Mouse (Mus musculus) CD4-positive, CD25-positive, alpha-beta regulatory T cell, adult 4 months (primary cell): ENCODE measurements around the gene Catsper3. TPM values are rescaled to one million over a fixed set of nuclear protein-coding genes. Genes with fewer than 3 reads are reported as not detected.

Experiments used
- ATAC-seq: one replicate; pipeline ENCODE4 v1.8.0; 2017
- polyA plus RNA-seq, 2 experiments: library from polyadenylated mRNA; unstranded; fragments of 100-300 nt; shearing (Covaris generic); gene quantifications; one replicate each; pipeline ENCODE4 v1.2.1; 2017

Gene Catsper3
- polyA plus RNA-seq, 2 experiments from 2014 or later = 0.58 TPM; not detected in 1

GRCm38 (mm10) chr13:55826796-55827678 lies 42.7 kb downstream of the Catsper3 start:
- no peak for ATAC-seq

DNA sequence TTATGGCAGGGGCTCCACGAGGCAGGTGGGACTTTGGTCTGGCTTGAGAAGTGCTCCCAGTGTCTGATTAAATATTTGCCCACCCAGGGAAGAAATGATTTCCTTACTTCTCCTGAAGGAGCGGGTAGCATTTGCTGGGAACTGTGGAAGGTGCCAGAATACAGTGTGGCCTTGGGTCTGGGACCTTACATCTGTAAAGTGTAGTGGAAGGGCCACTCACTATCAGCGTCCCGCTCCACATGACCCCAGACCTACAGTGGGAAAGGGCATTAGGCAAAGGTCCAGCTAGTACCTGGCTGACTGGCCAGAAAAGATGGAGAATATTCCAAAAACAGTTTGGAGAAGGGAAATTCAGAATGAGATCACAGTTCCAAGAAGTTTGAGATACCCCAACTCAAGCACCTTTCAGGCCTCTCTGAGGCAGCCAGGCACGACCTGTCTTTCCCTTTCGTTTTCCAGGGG lies 43.3 kb downstream of the Catsper3 start:
- ATAC-seq = no peak

- ATAC-seq = no peak
Observed at GRCm38 (mm10) chr13:55828141-55829017, 44.0 kb downstream of the Catsper3 start.

DNA sequence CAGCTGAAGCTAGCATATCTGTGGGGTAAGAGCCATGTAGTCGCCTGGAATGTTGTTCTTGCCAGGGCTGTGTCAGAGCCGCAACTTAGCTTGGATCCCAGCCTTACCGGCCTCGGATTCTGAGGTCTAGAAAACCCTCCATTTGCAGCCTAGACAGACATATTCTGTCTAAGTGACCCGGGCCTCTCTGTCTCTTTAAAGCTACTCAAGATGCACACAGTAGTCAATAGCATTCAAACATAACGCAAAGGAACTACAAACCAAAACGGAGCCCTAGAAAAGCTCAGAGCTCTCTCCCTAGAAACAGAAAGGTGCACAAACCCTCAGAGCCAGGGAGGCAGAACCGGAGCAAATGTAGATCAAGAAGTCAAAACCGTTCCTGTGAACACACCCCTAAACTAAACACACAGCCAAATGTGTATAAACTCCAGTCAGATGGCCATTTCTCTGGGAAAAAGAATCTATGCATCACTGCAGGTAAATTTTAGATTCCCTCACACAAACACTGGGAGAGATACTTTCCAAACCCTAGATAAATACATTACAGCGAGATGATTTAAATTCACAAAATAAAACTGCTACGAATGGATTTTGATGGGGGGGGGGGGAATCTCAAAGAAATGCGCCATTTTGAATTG lies 44.8 kb downstream of the Catsper3 start:
- ATAC-seq = no peak

DNA sequence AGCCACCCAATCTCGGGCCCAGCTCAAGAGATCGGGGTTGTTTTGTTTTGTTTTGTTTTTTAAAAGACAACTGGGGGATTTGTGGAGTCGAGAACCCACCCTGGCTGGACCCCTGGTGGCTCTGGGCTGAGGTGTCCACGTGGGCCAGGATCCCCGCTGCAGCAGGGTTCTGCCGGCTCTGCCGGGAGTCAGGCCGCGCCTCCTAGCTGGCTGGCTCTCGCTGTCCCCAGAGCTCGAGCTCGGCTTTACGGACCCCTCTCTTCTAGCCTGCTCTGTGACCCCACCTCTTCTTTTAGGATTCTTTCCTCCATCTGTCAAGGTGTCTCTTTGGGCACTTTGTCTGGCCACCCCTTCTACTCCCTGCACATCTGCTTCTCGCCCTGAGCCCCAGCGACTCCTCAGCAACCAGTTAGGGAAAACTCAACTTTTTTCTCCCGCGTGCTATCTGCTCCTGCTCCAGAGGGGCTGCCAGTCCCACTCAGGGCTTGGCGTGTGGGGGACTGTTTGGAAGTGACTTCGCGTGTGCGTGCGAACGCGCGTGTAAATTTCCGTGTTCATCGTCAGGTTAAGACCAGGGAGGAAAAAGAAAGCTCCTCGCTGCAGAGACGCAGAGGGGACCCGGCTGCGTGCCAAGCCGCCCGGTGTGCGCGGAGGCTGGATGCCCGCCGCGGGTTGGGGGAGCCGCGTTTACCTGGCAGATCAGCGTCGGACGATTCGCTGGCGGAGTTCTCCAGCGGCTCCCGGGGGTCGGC lies 45.9 kb downstream of the Catsper3 start:
- ATAC-seq = no peak

GRCm38 (mm10) chr13:55830833-55831721 lies 46.7 kb downstream of the Catsper3 start:
- ATAC-seq = no peak

DNA sequence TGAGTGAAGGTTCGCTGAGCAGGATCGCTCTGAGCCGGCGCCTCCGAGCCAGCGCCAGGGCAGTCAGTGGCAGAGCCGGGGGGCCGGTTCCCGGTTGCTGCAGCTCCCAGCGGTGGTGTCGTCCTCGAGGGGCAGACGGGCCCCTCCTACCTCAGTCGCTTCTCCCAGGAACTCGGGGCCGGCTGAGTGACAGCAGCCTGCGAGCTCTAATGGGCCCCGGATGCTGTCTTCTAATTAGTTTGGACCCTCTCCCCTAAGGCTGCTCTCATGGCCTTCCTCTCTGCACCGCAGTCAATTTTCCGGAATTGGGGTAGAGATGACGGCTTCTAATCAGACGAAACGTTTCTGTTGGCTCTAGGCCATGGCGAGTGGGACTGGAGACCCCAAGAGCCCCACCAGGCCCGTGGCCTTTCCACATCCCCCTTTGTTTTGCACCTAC lies 47.4 kb downstream of the Catsper3 start:
- ATAC-seq = no peak

GRCm38 (mm10) chr13:55832602-55833001 lies 48.2 kb downstream of the Catsper3 start:
- no peak for ATAC-seq

GRCm38 (mm10) chr13:55833921-55834320 lies 49.6 kb downstream of the Catsper3 start:
- ATAC-seq = no peak

GRCm38 (mm10) chr13:55834667-55835066 lies 50.3 kb downstream of the Catsper3 start:
- no peak for ATAC-seq

- no peak for ATAC-seq
Observed at GRCm38 (mm10) chr13:55835548-55836097, 51.3 kb downstream of the Catsper3 start.

- no peak for ATAC-seq
Observed at GRCm38 (mm10) chr13:55836142-55836625, 51.8 kb downstream of the Catsper3 start, which contains the start of gene Pitx1. Gene Pitx1 (minus strand): TSS chr13:55836192.

- no peak for ATAC-seq
Observed at GRCm38 (mm10) chr13:55836786-55837780, 52.7 kb downstream of the Catsper3 start.

DNA sequence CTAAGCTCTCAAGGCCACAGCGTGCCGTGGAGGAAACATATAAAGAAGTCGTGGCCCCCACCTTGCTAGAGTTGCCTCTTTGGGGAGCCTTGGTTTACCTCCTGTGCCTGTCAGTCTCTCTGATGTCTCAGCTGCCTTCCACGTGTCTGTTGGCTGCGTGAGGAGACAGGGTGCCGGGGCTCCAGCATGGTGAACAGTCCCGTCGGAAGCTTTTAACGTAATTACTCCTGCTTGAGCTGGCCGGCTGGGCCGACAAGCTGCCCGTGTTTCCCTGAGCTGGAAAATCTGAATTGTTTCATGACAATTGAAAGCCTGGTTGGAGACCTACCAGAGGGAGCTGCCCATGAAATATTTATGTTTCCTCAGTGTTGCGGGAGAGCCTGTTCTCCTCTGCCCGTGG lies 55.9 kb downstream of the Catsper3 start:
- no peak for ATAC-seq

DNA sequence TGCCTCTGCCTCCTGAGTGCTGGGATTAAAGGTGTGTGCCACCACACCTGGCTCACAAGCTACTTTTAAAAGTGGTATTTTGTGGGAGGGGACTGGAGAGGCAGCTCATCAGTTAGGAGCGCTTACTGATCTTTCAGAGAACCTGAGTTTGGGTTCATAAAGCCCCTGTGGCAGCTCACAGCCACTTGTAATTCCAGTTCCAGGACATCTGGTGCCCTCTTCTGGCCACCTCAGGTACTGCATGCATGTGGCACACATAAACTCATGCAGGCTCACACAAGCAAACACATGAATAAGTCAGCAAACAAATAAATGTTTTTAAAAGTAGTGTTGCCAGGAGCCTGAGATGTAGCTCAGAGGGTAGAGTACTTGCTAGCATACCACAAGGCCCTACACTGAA lies 59.3 kb downstream of the Catsper3 start:
- no peak for ATAC-seq

DNA sequence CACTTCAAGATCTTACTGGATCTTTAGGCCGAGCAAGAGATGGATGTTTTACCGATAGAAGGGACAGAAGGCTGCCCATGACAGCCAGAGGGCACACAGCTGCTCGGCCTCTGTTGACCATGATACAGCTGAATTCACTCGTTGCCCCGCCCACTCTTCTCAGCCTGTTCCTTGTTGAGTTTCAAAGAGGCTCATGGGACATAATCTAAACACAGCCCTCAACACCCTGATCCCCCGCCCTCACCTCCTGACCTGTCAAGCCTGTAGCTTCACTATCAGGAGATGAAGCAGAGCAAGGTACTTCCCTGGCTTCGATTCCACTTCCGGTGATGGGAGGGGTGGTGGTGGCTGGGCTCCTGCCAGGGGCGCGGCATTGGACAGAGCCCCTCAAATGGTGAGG lies 63.4 kb downstream of the Catsper3 start:
- ATAC-seq = no peak

- ATAC-seq = no peak
Observed at GRCm38 (mm10) chr13:55848604-55849190, 64.3 kb downstream of the Catsper3 start.

DNA sequence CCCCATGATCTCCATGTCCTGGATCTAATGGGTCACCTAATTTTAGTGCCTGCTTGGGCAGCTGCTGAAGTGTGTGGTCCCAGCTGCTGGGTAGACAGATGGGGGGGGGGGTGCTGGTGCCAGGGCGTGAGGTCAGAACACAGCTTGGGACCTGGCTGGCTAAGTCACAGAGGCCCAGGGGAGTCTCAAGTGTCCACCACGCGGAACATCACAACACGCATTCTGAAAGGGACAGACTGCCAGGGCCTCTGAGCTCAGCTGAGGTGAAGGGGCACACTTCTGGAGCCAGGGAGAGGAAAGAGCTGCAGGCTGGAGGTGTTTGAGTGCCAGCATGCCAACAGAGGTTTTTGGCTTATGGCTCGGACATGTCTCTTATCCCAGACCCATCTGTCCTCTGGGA lies 66.4 kb downstream of the Catsper3 start:
- ATAC-seq = no peak

- no peak for ATAC-seq
Observed at GRCm38 (mm10) chr13:55852205-55852604, 67.8 kb downstream of the Catsper3 start.
